In genomic region chr11:108955943-108956342, GRCm38 (mm10) we compare ENCODE assay signal across 18 mouse cellular contexts. TPM values are rescaled to one million over a fixed set of nuclear protein-coding genes. Genes with fewer than 3 reads are reported as not detected.
DNase-seq lines count a peak whose midpoint lies in the region; ATAC-seq and TF ChIP-seq lines count a peak whose summit lies in the region.
"Had no signal": no experiment of that assay in that cellular context is flagged by ENCODE, and none has a peak within 500 bp of the region (broad histone marks: within the 10 kb centered on the region; RNA-seq: fewer than 3 reads in every experiment).

No protein-coding gene starts in this region.

- no peaks in the 10 kb centered on the region for H3K36me3 ChIP-seq in intestine, postnatal 0 days (ENCODE audit: control insufficient read depth, insufficient read depth)
- H3K36me3 ChIP-seq in intestine, embryonic 15.5 days, result no peaks in the 10 kb centered on the region
- H3K36me3 ChIP-seq in liver, postnatal 0 days (replicated peaks; ENCODE audit: insufficient read depth, low read length), result no peaks in the 10 kb centered on the region

- H3K4me1 ChIP-seq in intestine, postnatal 0 days (replicated peaks; ENCODE audit: control insufficient read depth, insufficient read depth, low read length), result no peaks in the 10 kb centered on the region
- no peaks in the 10 kb centered on the region for H3K4me1 ChIP-seq in intestine, embryonic 15.5 days (replicated peaks)
- no peaks in the 10 kb centered on the region for H3K4me1 ChIP-seq in liver, postnatal 0 days (ENCODE audit: insufficient read depth)
- H3K4me1 ChIP-seq: embryonic facial prominence, embryonic 12.5 days; forebrain, embryonic 15.5 days had no signal

- no peak for TF ChIP-seq EP300 in liver, postnatal 0 days (IDR thresholded peaks at IDR 0.05; ENCODE audit: low read depth)

- 76% methylated on average over 4 of the region's 4 CpGs for WGBS in intestine, postnatal 0 days
- 90% methylated on average over 4 of the region's 4 CpGs for WGBS in intestine, embryonic 15.5 days
- WGBS in liver, postnatal 0 days (ENCODE audit: insufficient replicate concordance), result 76% methylated on average over 4 of the region's 4 CpGs

- H3K4me2 ChIP-seq in intestine, postnatal 0 days (replicated peaks; ENCODE audit: low read depth), result no peak overlapping the region
- H3K4me2 ChIP-seq in intestine, embryonic 15.5 days (replicated peaks), result no peak overlapping the region
- H3K4me2 ChIP-seq in liver, postnatal 0 days (ENCODE audit: low read depth, low read length), result no peak overlapping the region
- H3K4me2 ChIP-seq: embryonic facial prominence, embryonic 12.5 days; forebrain, embryonic 13.5 days; forebrain, embryonic 15.5 days had no signal

- peak; percentile 43 for ATAC-seq in intestine, postnatal 0 days
- no peak for ATAC-seq in intestine, embryonic 15.5 days
- peak; percentile 49; the same call in 1 of the 2 replicates for ATAC-seq in liver, postnatal 0 days
- ATAC-seq: forebrain, embryonic 13.5 days; forebrain, embryonic 15.5 days had no signal

- H3K27ac ChIP-seq in intestine, postnatal 0 days (ENCODE audit: low read depth, low read length), result no peak overlapping the region
- no peak overlapping the region for H3K27ac ChIP-seq in intestine, embryonic 15.5 days
- H3K27ac ChIP-seq in liver, postnatal 0 days (ENCODE audit: low read depth), result no peak overlapping the region
- H3K27ac ChIP-seq: embryonic facial prominence, embryonic 10.5 days; embryonic facial prominence, embryonic 12.5 days; forebrain, embryonic 13.5 days; forebrain, embryonic 15.5 days had no signal

- no peak overlapping the region for H3K4me3 ChIP-seq in intestine, postnatal 0 days (ENCODE audit: low read depth, low read length)
- no peak overlapping the region for H3K4me3 ChIP-seq in intestine, embryonic 15.5 days (replicated peaks)
- H3K4me3 ChIP-seq in liver, postnatal 0 days (ENCODE audit: low read depth, low read length), result no peak overlapping the region
- H3K4me3 ChIP-seq: embryonic facial prominence, embryonic 10.5 days; embryonic facial prominence, embryonic 12.5 days; forebrain, embryonic 13.5 days; forebrain, embryonic 15.5 days had no signal

- H3K9me3 ChIP-seq in intestine, postnatal 0 days (ENCODE audit: control insufficient read depth), result no peaks in the 10 kb centered on the region
- H3K9me3 ChIP-seq in intestine, embryonic 15.5 days, result no peaks in the 10 kb centered on the region
- no peaks in the 10 kb centered on the region for H3K9me3 ChIP-seq in liver, postnatal 0 days (ENCODE audit: low read length)
- H3K9me3 ChIP-seq: embryonic facial prominence, embryonic 10.5 days; embryonic facial prominence, embryonic 12.5 days; forebrain, embryonic 13.5 days; forebrain, embryonic 15.5 days had no signal

- no peak overlapping the region for H3K9ac ChIP-seq in intestine, postnatal 0 days (ENCODE audit: low read depth, low read length)
- H3K9ac ChIP-seq in intestine, embryonic 15.5 days, result no peak overlapping the region
- H3K9ac ChIP-seq in liver, postnatal 0 days (replicated peaks), result no peak overlapping the region
- H3K9ac ChIP-seq: embryonic facial prominence, embryonic 12.5 days; forebrain, embryonic 13.5 days; forebrain, embryonic 15.5 days had no signal

- H3K27me3 ChIP-seq in intestine, postnatal 0 days (replicated peaks; ENCODE audit: control insufficient read depth, insufficient read depth, low read length), result no peaks in the 10 kb centered on the region
- H3K27me3 ChIP-seq in intestine, embryonic 15.5 days (replicated peaks), result no peaks in the 10 kb centered on the region
- H3K27me3 ChIP-seq in liver, postnatal 0 days (ENCODE audit: insufficient read depth, low read length), result no peaks in the 10 kb centered on the region
- H3K27me3 ChIP-seq: embryonic facial prominence, embryonic 12.5 days; forebrain, embryonic 13.5 days; forebrain, embryonic 15.5 days had no signal

- no peak for DNase-seq in liver, postnatal 0 days
- DNase-seq in liver, result no peak
- DNase-seq in yolk sac, embryonic 10.5 days (ENCODE audit: low spot score), result peak; percentile 35
- no peak for DNase-seq in kidney, adult 9 months
- DNase-seq: adrenal gland, adult 2 months; adrenal gland, postnatal 10 days; adrenal gland, postnatal 25 days; cerebellum, adult 11-12 months; cerebellum, adult 2 months; cerebellum, adult 9-10 months; cerebellum, postnatal 10 days; cerebellum, postnatal 25 days had no signal

- TF ChIP-seq CTCF in intestine, postnatal 0 days (IDR thresholded peaks at IDR 0.05; ENCODE audit: low read depth), result no peak
- no peak for TF ChIP-seq CTCF in liver, postnatal 0 days (IDR thresholded peaks at IDR 0.05; ENCODE audit: low read depth)

RNA-seq across cellular contexts. Expression of gene Axin2, which starts 35.8 kb away (rescaled TPM):
- 3.1 and 3.8 TPM in 2 replicates for polyA plus RNA-seq in intestine, postnatal 0 days (2015; fragmentation: Nextera tagmentation; extraction: Ambion mirVana)
- 4.7 and 5.4 TPM in 2 replicates for polyA plus RNA-seq in intestine, embryonic 15.5 days (2015; fragmentation: Nextera tagmentation; extraction: Ambion mirVana)
- polyA plus RNA-seq in liver, postnatal 0 days (2015; fragmentation: Nextera tagmentation; extraction: Ambion mirVana), result 0.47 and 0.63 TPM in 2 replicates
